Mouse (Mus musculus) midbrain, postnatal 0 days (tissue): ENCODE data around the gene Stat1. TPM values are rescaled to one million over a fixed set of nuclear protein-coding genes. Genes with fewer than 3 reads are reported as not detected.

ENCODE experiments used
- ATAC-seq: fragments of 200-750 bp; cut with Nextera tagmentation; 2 replicates; pipeline ENCODE4 v1.8.0; 2017; ENCODE audit warnings: moderate number of reproducible peaks, mild to moderate bottlenecking, moderate TSS enrichment, moderate library complexity; ENCODE audit not compliant: low FRiP score
- DNase-seq: peaks from one replicate; pipeline ENCODE4 v3.0.0-alpha.2; 2015; ENCODE audit warnings: low spot score
- H3K27ac ChIP-seq: fragments of 300-500 bp; sonication (generic); 2 replicates; pipeline ENCODE4 v1.5.1; 2014; ENCODE audit warnings: low read depth, mild to moderate bottlenecking, low read length, mixed read lengths
- H3K27me3 ChIP-seq: fragments of 300-500 bp; sonication (generic); 2 replicates; pipeline ENCODE4 v1.6.1; 2014; ENCODE audit warnings: low read length, control low read depth, mixed read lengths; ENCODE audit not compliant: insufficient read depth
- H3K36me3 ChIP-seq: fragments of 300-500 bp; sonication (generic); 2 replicates; pipeline ENCODE4 v1.6.1; 2014; ENCODE audit warnings: low read length, control low read depth, mixed read lengths; ENCODE audit not compliant: insufficient read depth
- H3K4me1 ChIP-seq: fragments of 300-500 bp; sonication (generic); 2 replicates; pipeline ENCODE4 v1.6.1; 2014; ENCODE audit warnings: mild to moderate bottlenecking, control low read depth, antibody characterized with exemption, low read length, mixed read lengths; ENCODE audit not compliant: insufficient read depth
- H3K4me2 ChIP-seq: fragments of 300-500 bp; sonication (generic); 2 replicates; pipeline ENCODE4 v1.6.1; 2014; ENCODE audit warnings: low read depth, mild to moderate bottlenecking, low read length, mixed read lengths; ENCODE audit not compliant: poor library complexity, severe bottlenecking
- H3K4me3 ChIP-seq: fragments of 300-500 bp; sonication (generic); 2 replicates; pipeline ENCODE4 v1.5.1; 2014; ENCODE audit warnings: low read depth, mild to moderate bottlenecking, low read length, moderate library complexity
- H3K9ac ChIP-seq: fragments of 300-500 bp; sonication (generic); replicated peaks from 2 replicates; pipeline ENCODE4 v1.6.1; 2014; ENCODE audit warnings: mild to moderate bottlenecking, low read length, moderate library complexity, mixed read lengths; ENCODE audit not compliant: poor library complexity, severe bottlenecking
- H3K9me3 ChIP-seq: fragments of 300-500 bp; sonication (generic); 2 replicates; pipeline ENCODE4 v1.6.1; 2016; ENCODE audit warnings: low read length, control low read depth
- CTCF ChIP-seq: IDR thresholded peaks from 2 replicates; pipeline ENCODE4 v1.5.1; 2016; ENCODE audit warnings: antibody characterized with exemption, mild to moderate bottlenecking
- WGBS: fragments of 180-500 bp; shearing (Covaris S2); extraction: QIAGEN DNeasy Blood & Tissue Kit; methylation state at CpG from one replicate; pipeline ENCODE4 v1.1.7; 2014; 5-methylcytosine and 5-hydroxymethylcytosine counted together
- polyA plus RNA-seq: library from polyadenylated mRNA; unstranded; fragments of >200 nt; fragmentation: Nextera tagmentation; extraction: Ambion mirVana; gene quantifications from 2 replicates; pipeline ENCODE4 v1.2.1, GENCODE M21; 2015
- total RNA-seq: library from RNA; depleted of rRNA; stranded (reverse); fragments of >200 nt; gene quantifications from 2 replicates; pipeline ENCODE4 v1.2.3, GENCODE M21; 2014

Gene Stat1
- total and polyA plus RNA-seq, 2 experiments from 2014 or later = 11.2 to 27.5 TPM

GRCm38 (mm10) chr1:52170057-52170456 lies 50.8 kb downstream of the Stat1 start:
- no peak overlapping the region for H3K27ac ChIP-seq
- no peaks in the 10 kb centered on the region for H3K9me3 ChIP-seq
- ATAC-seq (no peak), DNase-seq (no peak)
- H3K4me1 ChIP-seq = no peaks in the 10 kb centered on the region
- H3K27me3 ChIP-seq = no peaks in the 10 kb centered on the region
- 13% methylated on average over 3 of the region's 3 CpGs for WGBS
- H3K4me2 ChIP-seq = no peak overlapping the region
- peak; percentile 68 for TF ChIP-seq CTCF
- H3K4me3 ChIP-seq = no peak overlapping the region
- peaks cover 8% of the 10 kb centered on the region; the same call in 1 of the 2 replicates for H3K36me3 ChIP-seq
- no peak overlapping the region for H3K9ac ChIP-seq

GRCm38 (mm10) chr1:52170747-52171146 lies 51.5 kb downstream of the Stat1 start:
- no peak overlapping the region for H3K4me2 ChIP-seq
- no peak overlapping the region for H3K4me3 ChIP-seq
- H3K27me3 ChIP-seq = no peaks in the 10 kb centered on the region
- no peak for TF ChIP-seq CTCF
- H3K4me1 ChIP-seq = no peaks in the 10 kb centered on the region
- WGBS = 80% methylated on average over 7 of the region's 7 CpGs
- DNase-seq (no peak), ATAC-seq (no peak)
- H3K36me3 ChIP-seq = peaks cover 8% of the 10 kb centered on the region; the same call in 1 of the 2 replicates
- 0 out of 2 replicates have a peak overlapping the region, but pooled peaks have one; percentile 18 for H3K27ac ChIP-seq
- H3K9ac ChIP-seq = no peak overlapping the region
- no peaks in the 10 kb centered on the region for H3K9me3 ChIP-seq

GRCm38 (mm10) chr1:52171271-52171670 lies 52.0 kb downstream of the Stat1 start:
- Histone ChIP-seq H3K27me3 (no peaks in the 10 kb centered on the region), H3K4me2 (no peak overlapping the region), H3K36me3 (peaks cover 8% of the 10 kb centered on the region; the same call in 1 of the 2 replicates), H3K9me3 (no peaks in the 10 kb centered on the region), H3K27ac (peak overlapping the region; percentile 18; the same call in 1 of the 2 replicates), H3K4me3 (no peak overlapping the region), H3K9ac (no peak overlapping the region), H3K4me1 (no peaks in the 10 kb centered on the region)
- TF ChIP-seq CTCF = no peak
- 60% methylated on average over 8 of the region's 8 CpGs for WGBS
- DNase-seq (no peak), ATAC-seq (peak; percentile 29; the same call in 1 of the 2 replicates)

GRCm38 (mm10) chr1:52175321-52175720 lies 56.1 kb downstream of the Stat1 start:
- no peak overlapping the region for H3K4me3 ChIP-seq
- ATAC-seq = no peak
- H3K4me2 ChIP-seq = no peak overlapping the region
- TF ChIP-seq CTCF = no peak
- no peak for DNase-seq
- H3K27ac ChIP-seq = no peak overlapping the region
- WGBS = 68% methylated on average over 5 of the region's 5 CpGs
- no peaks in the 10 kb centered on the region for H3K36me3 ChIP-seq
- no peak overlapping the region for H3K9ac ChIP-seq
- no peaks in the 10 kb centered on the region for H3K4me1 ChIP-seq
- no peaks in the 10 kb centered on the region for H3K27me3 ChIP-seq
- no peaks in the 10 kb centered on the region for H3K9me3 ChIP-seq

- ATAC-seq = no peak
- no peaks in the 10 kb centered on the region for H3K9me3 ChIP-seq
- no peak for TF ChIP-seq CTCF
These were observed 56.7 kb downstream of the Stat1 start for GRCm38 (mm10) chr1:52175983-52176382.

GRCm38 (mm10) chr1:52176999-52177398 lies 57.8 kb downstream of the Stat1 start:
- Histone ChIP-seq H3K27me3 (no peaks in the 10 kb centered on the region), H3K27ac (no peak overlapping the region), H3K4me1 (no peaks in the 10 kb centered on the region), H3K4me3 (no peak overlapping the region), H3K36me3 (no peaks in the 10 kb centered on the region), H3K4me2 (no peak overlapping the region), H3K9ac (no peak overlapping the region), H3K9me3 (no peaks in the 10 kb centered on the region)
- no peak for ATAC-seq
- DNase-seq = no peak
- no peak for TF ChIP-seq CTCF
- 89% methylated on average over 2 of the region's 2 CpGs for WGBS

More at GRCm38 (mm10) chr1:52175983-52176382, 56.7 kb downstream of the Stat1 start:
- H3K4me1 ChIP-seq = no peaks in the 10 kb centered on the region
- no peaks in the 10 kb centered on the region for H3K36me3 ChIP-seq
- WGBS = 66% methylated on average over 3 of the region's 3 CpGs
- H3K4me3 ChIP-seq = no peak overlapping the region
- H3K27ac ChIP-seq = no peak overlapping the region
- no peak overlapping the region for H3K9ac ChIP-seq
- DNase-seq = no peak
- H3K27me3 ChIP-seq = no peaks in the 10 kb centered on the region
- no peak overlapping the region for H3K4me2 ChIP-seq
